8 mouse cellular contexts compared by ENCODE assay signal in genomic region chr17:24203611-24204534, GRCm38 (mm10). TPM values are rescaled to one million over a fixed set of nuclear protein-coding genes. Genes with fewer than 3 reads are reported as not detected.
DNase-seq lines count a peak whose midpoint lies in the region; ATAC-seq and TF ChIP-seq lines count a peak whose summit lies in the region.

No protein-coding gene starts in this region.

- no peak overlapping the region for H3K9ac ChIP-seq in kidney, embryonic 14.5 days (ENCODE audit: low read depth, low read length)
- H3K9ac ChIP-seq in hindbrain, embryonic 15.5 days: peak overlapping the region; percentile 0; the same call in 1 of the 2 replicates
- H3K9ac ChIP-seq in midbrain, postnatal 0 days (replicated peaks; ENCODE audit: low read length, poor library complexity, severe bottlenecking): no peak overlapping the region

- no peak for DNase-seq in kidney, postnatal 36 days
- DNase-seq in embryonic facial prominence, embryonic 10.5 days (ENCODE audit: low spot score): no peak
- DNase-seq in midbrain, postnatal 0 days (ENCODE audit: low spot score): no peak
- no peak for DNase-seq in frontal cortex, postnatal 25 days (ENCODE audit: low spot score in 2 of 2)
- DNase-seq in cerebellum, postnatal 4 days (ENCODE audit: low spot score in 2 of 2): no peak

- H3K36me3 ChIP-seq in kidney, embryonic 14.5 days (ENCODE audit: control insufficient read depth, insufficient read depth, low read length): no peaks in the 10 kb centered on the region
- H3K36me3 ChIP-seq in embryonic facial prominence, embryonic 10.5 days (replicated peaks): no peaks in the 10 kb centered on the region; the same call in 1 of the 2 replicates
- no peaks in the 10 kb centered on the region for H3K36me3 ChIP-seq in hindbrain, embryonic 15.5 days
- H3K36me3 ChIP-seq in midbrain, postnatal 0 days (ENCODE audit: insufficient read depth, low read length): 0 out of 2 replicates have a peak, but pooled peaks cover 3% of the 10 kb centered on the region

- peak overlapping the region; percentile 72; the same call in 1 of the 2 replicates for H3K4me3 ChIP-seq in kidney, embryonic 14.5 days (ENCODE audit: low read length)
- H3K4me3 ChIP-seq in embryonic facial prominence, embryonic 10.5 days: peak overlapping the region; percentile 78; the same call in 1 of the 2 replicates
- H3K4me3 ChIP-seq in hindbrain, embryonic 15.5 days: peak overlapping the region; percentile 81
- peak overlapping the region; percentile 69 for H3K4me3 ChIP-seq in midbrain, postnatal 0 days (ENCODE audit: low read depth, low read length)

- no peak overlapping the region for H3K4me2 ChIP-seq in kidney, embryonic 14.5 days (replicated peaks; ENCODE audit: low read depth, low read length)
- H3K4me2 ChIP-seq in hindbrain, embryonic 15.5 days: peak overlapping the region; percentile 93
- peak overlapping the region; percentile 79 for H3K4me2 ChIP-seq in midbrain, postnatal 0 days (ENCODE audit: low read depth, low read length, poor library complexity, severe bottlenecking)

- 88% methylated on average over 3 of the region's 3 CpGs for WGBS in kidney, embryonic 14.5 days
- WGBS in embryonic facial prominence, embryonic 10.5 days: 80% methylated on average over 3 of the region's 3 CpGs
- WGBS in hindbrain, embryonic 15.5 days: 71% methylated on average over 3 of the region's 3 CpGs
- 59% methylated on average over 3 of the region's 3 CpGs for WGBS in midbrain, postnatal 0 days

- H3K27me3 ChIP-seq in kidney, embryonic 14.5 days (ENCODE audit: control insufficient read depth, insufficient read depth, low read length): peaks cover 19% of the 10 kb centered on the region
- H3K27me3 ChIP-seq in embryonic facial prominence, embryonic 10.5 days (replicated peaks; ENCODE audit: low read depth, poor library complexity, severe bottlenecking): peaks cover 28% of the 10 kb centered on the region
- no peaks in the 10 kb centered on the region for H3K27me3 ChIP-seq in hindbrain, embryonic 15.5 days
- no peaks in the 10 kb centered on the region for H3K27me3 ChIP-seq in midbrain, postnatal 0 days (ENCODE audit: insufficient read depth, low read length)

- no peak for TF ChIP-seq CTCF in midbrain, postnatal 0 days (IDR thresholded peaks at IDR 0.05)

- H3K4me1 ChIP-seq in kidney, embryonic 14.5 days (ENCODE audit: control insufficient read depth, insufficient read depth, low read length): peaks cover 39% of the 10 kb centered on the region
- peaks cover 61% of the 10 kb centered on the region for H3K4me1 ChIP-seq in embryonic facial prominence, embryonic 10.5 days
- H3K4me1 ChIP-seq in hindbrain, embryonic 15.5 days (replicated peaks): peaks cover 78% of the 10 kb centered on the region
- peaks cover 53% of the 10 kb centered on the region for H3K4me1 ChIP-seq in midbrain, postnatal 0 days (ENCODE audit: insufficient read depth, low read length)

- H3K27ac ChIP-seq in kidney, embryonic 14.5 days (ENCODE audit: low read depth, low read length): no peak overlapping the region
- H3K27ac ChIP-seq in embryonic facial prominence, embryonic 10.5 days (replicated peaks): no peak overlapping the region
- H3K27ac ChIP-seq in hindbrain, embryonic 15.5 days (replicated peaks): no peak overlapping the region; the same call in 1 of the 2 replicates
- no peak overlapping the region for H3K27ac ChIP-seq in midbrain, postnatal 0 days (ENCODE audit: low read depth, low read length)

- H3K9me3 ChIP-seq in kidney, embryonic 14.5 days (ENCODE audit: control insufficient read depth, low read length): no peaks in the 10 kb centered on the region
- H3K9me3 ChIP-seq in embryonic facial prominence, embryonic 10.5 days: no peaks in the 10 kb centered on the region
- H3K9me3 ChIP-seq in hindbrain, embryonic 15.5 days: no peaks in the 10 kb centered on the region
- H3K9me3 ChIP-seq in midbrain, postnatal 0 days (ENCODE audit: low read length): no peaks in the 10 kb centered on the region

- ATAC-seq in kidney, embryonic 14.5 days (ENCODE audit: low FRiP score, low TSS enrichment): no peak
- no peak for ATAC-seq in hindbrain, embryonic 15.5 days (ENCODE audit: low FRiP score, low read depth)
- no peak for ATAC-seq in midbrain, postnatal 0 days (ENCODE audit: low FRiP score)
- ATAC-seq in activated CD4-positive, CD25-positive, alpha-beta regulatory T cell, adult 4 months: no peak

RNA-seq across cellular contexts. Expression of gene Tbc1d24, which starts 1.5 kb away (rescaled TPM):
- 5.0 and 8.2 TPM in 2 replicates for polyA plus RNA-seq in kidney, embryonic 14.5 days (2014; fragmentation: Nextera tagmentation; extraction: Ambion mirVana)
- polyA plus RNA-seq in embryonic facial prominence, embryonic 10.5 days (2016; fragmentation: Nextera tagmentation; extraction: Ambion mirVana): 6.0 and 6.1 TPM in 2 replicates
- 26.9 TPM in 2 replicates for polyA plus RNA-seq in hindbrain, embryonic 15.5 days (2015; fragmentation: Nextera tagmentation; extraction: Ambion mirVana)
- total RNA-seq in midbrain, postnatal 0 days (2014; rRNA removed): 146 and 168 TPM in 2 replicates
- polyA plus RNA-seq in midbrain, postnatal 0 days (2015; fragmentation: Nextera tagmentation; extraction: Ambion mirVana): 27.4 and 27.6 TPM in 2 replicates
- under 1 TPM; 0.45 to 0.60 TPM for polyA plus RNA-seq in activated CD4-positive, CD25-positive, alpha-beta regulatory T cell, adult 4 months (2017; shearing (Covaris generic))

RNA-seq across cellular contexts. Expression of gene Ntn3, which starts 5.5 kb away (rescaled TPM):
- 4.6 and 5.3 TPM in 2 replicates for polyA plus RNA-seq in kidney, embryonic 14.5 days (2014; fragmentation: Nextera tagmentation; extraction: Ambion mirVana)
- polyA plus RNA-seq in embryonic facial prominence, embryonic 10.5 days (2016; fragmentation: Nextera tagmentation; extraction: Ambion mirVana): 5.0 and 7.3 TPM in 2 replicates
- 4.9 and 5.8 TPM in 2 replicates for polyA plus RNA-seq in hindbrain, embryonic 15.5 days (2015; fragmentation: Nextera tagmentation; extraction: Ambion mirVana)
- 19.4 and 23.6 TPM in 2 replicates for total RNA-seq in midbrain, postnatal 0 days (2014; rRNA removed)
- 4.0 and 4.3 TPM in 2 replicates for polyA plus RNA-seq in midbrain, postnatal 0 days (2015; fragmentation: Nextera tagmentation; extraction: Ambion mirVana)
- not detected for polyA plus RNA-seq in activated CD4-positive, CD25-positive, alpha-beta regulatory T cell, adult 4 months (2017; shearing (Covaris generic))

RNA-seq across cellular contexts. Expression of gene Tedc2, which starts 16.8 kb away (rescaled TPM):
- polyA plus RNA-seq in kidney, embryonic 14.5 days (2014; fragmentation: Nextera tagmentation; extraction: Ambion mirVana): 13.4 and 14.8 TPM in 2 replicates
- polyA plus RNA-seq in embryonic facial prominence, embryonic 10.5 days (2016; fragmentation: Nextera tagmentation; extraction: Ambion mirVana): 23.0 and 24.8 TPM in 2 replicates
- polyA plus RNA-seq in hindbrain, embryonic 15.5 days (2015; fragmentation: Nextera tagmentation; extraction: Ambion mirVana): 10.2 and 12.6 TPM in 2 replicates
- 17.4 and 17.9 TPM in 2 replicates for total RNA-seq in midbrain, postnatal 0 days (2014; rRNA removed)
- polyA plus RNA-seq in midbrain, postnatal 0 days (2015; fragmentation: Nextera tagmentation; extraction: Ambion mirVana): 9.0 and 11.1 TPM in 2 replicates
- 1 to 10 TPM; 6.6 to 8.8 TPM for polyA plus RNA-seq in activated CD4-positive, CD25-positive, alpha-beta regulatory T cell, adult 4 months (2017; shearing (Covaris generic))

RNA-seq across cellular contexts. Expression of gene Atp6v0c, which starts 34.4 kb away (rescaled TPM):
- 528 and 578 TPM in 2 replicates for polyA plus RNA-seq in kidney, embryonic 14.5 days (2014; fragmentation: Nextera tagmentation; extraction: Ambion mirVana)
- 422 and 435 TPM in 2 replicates for polyA plus RNA-seq in embryonic facial prominence, embryonic 10.5 days (2016; fragmentation: Nextera tagmentation; extraction: Ambion mirVana)
- polyA plus RNA-seq in hindbrain, embryonic 15.5 days (2015; fragmentation: Nextera tagmentation; extraction: Ambion mirVana): 1,386 and 1,520 TPM in 2 replicates
- 730 and 771 TPM in 2 replicates for total RNA-seq in midbrain, postnatal 0 days (2014; rRNA removed)
- polyA plus RNA-seq in midbrain, postnatal 0 days (2015; fragmentation: Nextera tagmentation; extraction: Ambion mirVana): 2,426 and 2,595 TPM in 2 replicates
- 100 to 1,000 TPM; 152 to 192 TPM for polyA plus RNA-seq in activated CD4-positive, CD25-positive, alpha-beta regulatory T cell, adult 4 months (2017; shearing (Covaris generic))

RNA-seq across cellular contexts. Expression of gene Amdhd2, which starts 40.3 kb away (rescaled TPM):
- 33.0 and 37.5 TPM in 2 replicates for polyA plus RNA-seq in kidney, embryonic 14.5 days (2014; fragmentation: Nextera tagmentation; extraction: Ambion mirVana)
- 44.6 and 50.0 TPM in 2 replicates for polyA plus RNA-seq in embryonic facial prominence, embryonic 10.5 days (2016; fragmentation: Nextera tagmentation; extraction: Ambion mirVana)
- 33.6 and 38.8 TPM in 2 replicates for polyA plus RNA-seq in hindbrain, embryonic 15.5 days (2015; fragmentation: Nextera tagmentation; extraction: Ambion mirVana)
- 40.2 and 58.6 TPM in 2 replicates for total RNA-seq in midbrain, postnatal 0 days (2014; rRNA removed)
- polyA plus RNA-seq in midbrain, postnatal 0 days (2015; fragmentation: Nextera tagmentation; extraction: Ambion mirVana): 34.0 and 41.4 TPM in 2 replicates
- polyA plus RNA-seq in activated CD4-positive, CD25-positive, alpha-beta regulatory T cell, adult 4 months (2017; shearing (Covaris generic)): 10 to 100 TPM; 23.1 to 34.5 TPM
